Mouse (Mus musculus): ENCODE data around the gene Ccin.

DNA sequence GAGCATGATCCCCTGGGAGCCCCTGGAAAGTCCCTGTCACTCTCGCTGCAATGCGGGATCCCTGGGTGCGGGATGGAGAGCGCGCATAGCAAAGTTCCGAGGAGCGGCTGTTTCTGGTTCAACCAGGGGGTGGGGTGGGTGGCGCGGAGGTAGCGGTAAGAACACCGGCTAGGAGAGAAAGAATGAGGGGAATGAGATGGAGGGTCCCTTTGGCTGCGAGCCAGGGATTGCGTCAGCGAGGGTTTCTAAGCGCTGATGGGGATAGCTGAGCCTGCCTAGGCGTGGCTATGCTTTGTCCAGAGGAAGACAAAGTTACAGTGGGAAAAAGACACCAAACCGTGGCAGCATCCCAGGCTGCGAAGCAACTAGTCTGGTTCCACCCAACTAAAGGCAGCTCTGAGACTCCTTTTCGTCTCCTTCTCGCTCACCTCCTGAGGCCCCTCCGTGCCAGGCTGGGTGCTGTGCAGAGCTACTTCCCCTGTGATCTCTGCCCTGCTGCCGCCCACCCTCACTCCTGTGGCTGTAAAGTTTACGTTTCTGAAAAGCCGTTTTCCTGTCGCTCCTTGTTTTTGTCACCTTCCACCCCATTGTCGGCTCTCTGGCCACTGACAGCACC is 25.3 kb upstream of the Ccin start:
- TF ChIP-seq TAL1 (IDR thresholded peaks at IDR 0.05; ENCODE audit: low read length) (no peak), GATA1 (IDR thresholded peaks at IDR 0.05; ENCODE audit: low read length) (no peak)
